Mouse (Mus musculus) gastrocnemius, postnatal 10 days (tissue): ENCODE measurements around the gene Rnd1. TPM values are rescaled to one million over a fixed set of nuclear protein-coding genes. Genes with fewer than 3 reads are reported as not detected.

Experiments
- total RNA-seq, 2 experiments: library from RNA; stranded (reverse); gene quantifications; 2 replicates each; pipeline ENCODE4 v1.2.3; 2021

The Rnd1 gene
- total RNA-seq, 2 experiments from 2014 or later: 0.49 to 1.9 TPM

Other genes starting within 250 kb of the Rnd1 start
- not detected for gene Olfr282, start 246.2 kb downstream of the Rnd1 start, total RNA-seq
- not detected for gene Olfr281, start 224.9 kb downstream of the Rnd1 start, total RNA-seq
- gene OR5BS1P, start 207.6 kb downstream of the Rnd1 start, total RNA-seq: not detected
- gene Lalba, start 194.7 kb downstream of the Rnd1 start, total RNA-seq: under 1 TPM; 0.36 to 0.54 TPM
- not detected for gene Olfr279, start 185.1 kb downstream of the Rnd1 start, total RNA-seq
- 10 to 100 TPM; 71.5 to 77.4 TPM for gene Kansl2, start 143.2 kb downstream of the Rnd1 start, total RNA-seq
- 10 to 100 TPM; 21.7 to 30.4 TPM for gene Ccnt1, start 106.5 kb downstream of the Rnd1 start, total RNA-seq
- not detected for gene 4930415O20Rik, start 106.5 kb downstream of the Rnd1 start, total RNA-seq
- 10 to 100 TPM; 39.9 to 45.3 TPM for gene Adcy6, start 67.4 kb downstream of the Rnd1 start, total RNA-seq
- 10 to 100 TPM; 12.0 to 15.4 TPM for gene Cacnb3, start 46.6 kb downstream of the Rnd1 start, total RNA-seq
- gene Ddx23, start 14.6 kb downstream of the Rnd1 start, total RNA-seq: 10 to 100 TPM; 53.6 to 57.6 TPM
- not detected for gene Ccdc65, start 30.7 kb upstream of the Rnd1 start, total RNA-seq
- 10 to 100 TPM in 1 of 2 experiments, 1 to 10 TPM in 1; 8.0 to 13.1 TPM for gene Fkbp11, start 50.7 kb upstream of the Rnd1 start, total RNA-seq
- 10 to 100 TPM; 21.2 to 24.2 TPM for gene Arf3, start 85.8 kb upstream of the Rnd1 start, total RNA-seq
- gene Wnt10b, start 100.7 kb upstream of the Rnd1 start, total RNA-seq: 1 to 10 TPM; 1.3 to 1.5 TPM
- not detected for gene Wnt1, start 112.4 kb upstream of the Rnd1 start, total RNA-seq
- gene Ddn, start 132.0 kb upstream of the Rnd1 start, total RNA-seq: 1 to 10 TPM; 2.2 to 2.7 TPM
- 10 to 100 TPM; 35.8 to 36.6 TPM for gene Prkag1, start 154.1 kb upstream of the Rnd1 start, total RNA-seq
- gene Kmt2d, start 193.7 kb upstream of the Rnd1 start, total RNA-seq: 10 to 100 TPM; 46.9 to 59.9 TPM
- 1 to 10 TPM; 2.1 to 2.7 TPM for gene Rhebl1, start 217.1 kb upstream of the Rnd1 start, total RNA-seq
- gene Dhh, start 221.1 kb upstream of the Rnd1 start, total RNA-seq: 1 to 10 TPM; 3.6 to 4.0 TPM
- 1 to 10 TPM; 8.1 to 9.9 TPM for gene Lmbr1l, start 240.8 kb upstream of the Rnd1 start, total RNA-seq